Mouse (Mus musculus) embryonic fibroblast, embryonic 13.5 days (primary cell): ENCODE results near the gene Samd3.

Experiments
- CTCF ChIP-seq: IDR thresholded peaks from 2 replicates; pipeline ENCODE4 v1.5.1; 2011; ENCODE audit warnings: mild to moderate bottlenecking, control low read depth, low read length, moderate library complexity, borderline replicate concordance; ENCODE audit not compliant: insufficient read depth
- POLR2A ChIP-seq: IDR thresholded peaks from 2 replicates; pipeline ENCODE4 v1.6.1; 2011; ENCODE audit warnings: low read depth, mild to moderate bottlenecking, control low read depth, low read length, moderate library complexity

DNA sequence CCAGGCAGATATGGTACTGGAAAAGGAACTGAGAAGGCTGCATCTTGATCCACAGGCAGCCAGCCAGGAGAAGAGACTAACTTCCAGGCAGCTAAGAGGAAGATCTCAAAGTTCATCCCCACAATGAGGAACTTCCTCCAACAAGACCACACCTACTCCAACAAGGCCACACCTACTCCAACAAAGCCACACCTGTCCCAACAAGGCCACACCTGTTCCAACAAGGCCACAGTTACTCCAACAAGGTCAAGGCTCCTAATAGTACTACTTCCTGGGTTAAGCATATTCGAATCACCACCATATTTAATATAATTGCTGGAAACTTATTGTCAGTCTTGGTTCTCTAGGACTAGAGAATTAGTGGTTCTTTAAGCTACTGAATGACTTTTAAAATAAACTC, 34.6 kb upstream of the Samd3 start:
- TF ChIP-seq CTCF = no peak
- TF ChIP-seq POLR2A = no peak
